Comparison of ENCODE assay signal across 10 mouse cellular contexts in genomic region chr4:142616901-142617300, GRCm38 (mm10).
"Had no signal": no experiment of that assay in that cellular context is flagged by ENCODE, and none has a peak within 500 bp of the region (broad histone marks: within the 10 kb centered on the region; RNA-seq: fewer than 3 reads in every experiment).

No protein-coding gene starts in this region.

- DNase-seq: gastrocnemius, adult 2 months; gastrocnemius, postnatal 10 days; gastrocnemius, postnatal 25 days; heart, adult 18-20 months; heart, postnatal 10 days; kidney, adult 18-20 months; kidney, adult 8-10 months; kidney, postnatal 10 days; liver; liver, embryonic 13.5 days had no signal
